Mouse (Mus musculus) midbrain, embryonic 16.5 days (tissue): ENCODE data around the gene Usp28. TPM values are rescaled to one million over a fixed set of nuclear protein-coding genes. Genes with fewer than 3 reads are reported as not detected.

ENCODE experiments used
- ATAC-seq: fragments of 200-750 bp; cut with Nextera tagmentation; 2 replicates; pipeline ENCODE4 v1.8.0; 2017; ENCODE audit warnings: moderate TSS enrichment
- H3K27ac ChIP-seq: fragments of 300-500 bp; sonication (generic); 2 replicates; pipeline ENCODE4 v1.5.1; 2014; ENCODE audit warnings: mild to moderate bottlenecking, low read length, mixed read lengths
- H3K27me3 ChIP-seq: fragments of 300-500 bp; sonication (generic); 2 replicates; pipeline ENCODE4 v1.6.1; 2014; ENCODE audit warnings: low read depth, low read length, mixed read lengths; ENCODE audit not compliant: control insufficient read depth, insufficient read depth
- H3K36me3 ChIP-seq: fragments of 300-500 bp; sonication (generic); 2 replicates; pipeline ENCODE4 v1.6.1; 2014; ENCODE audit warnings: mild to moderate bottlenecking, low read length, moderate library complexity, mixed read lengths; ENCODE audit not compliant: control insufficient read depth, insufficient read depth
- H3K4me1 ChIP-seq: fragments of 300-500 bp; sonication (generic); 2 replicates; pipeline ENCODE4 v1.6.1; 2014; ENCODE audit warnings: mild to moderate bottlenecking, low read length, mixed read lengths; ENCODE audit not compliant: control insufficient read depth, insufficient read depth
- H3K4me2 ChIP-seq: fragments of 300-500 bp; sonication (generic); 2 replicates; pipeline ENCODE4 v1.6.1; 2014; ENCODE audit warnings: mild to moderate bottlenecking, low read length, mixed read lengths
- H3K4me3 ChIP-seq: fragments of 300-500 bp; sonication (generic); 2 replicates; pipeline ENCODE4 v1.5.1; 2014; ENCODE audit warnings: low read depth, mild to moderate bottlenecking, low read length, moderate library complexity, mixed read lengths
- H3K9ac ChIP-seq: fragments of 300-500 bp; sonication (generic); 2 replicates; pipeline ENCODE4 v1.6.1; 2014; ENCODE audit warnings: low read depth, low read length, mixed read lengths
- H3K9me3 ChIP-seq: fragments of 300-500 bp; sonication (generic); replicated peaks from 2 replicates; pipeline ENCODE4 v1.6.1; 2014; ENCODE audit warnings: mild to moderate bottlenecking, low read length, mixed read lengths; ENCODE audit not compliant: control insufficient read depth, poor library complexity, severe bottlenecking
- WGBS: fragments of 180-500 bp; shearing (Covaris S2); extraction: QIAGEN DNeasy Blood & Tissue Kit; methylation state at CpG from one replicate; pipeline ENCODE4 v1.1.7; 2014; 5-methylcytosine and 5-hydroxymethylcytosine counted together
- polyA plus RNA-seq: library from polyadenylated mRNA; unstranded; fragments of >200 nt; fragmentation: Nextera tagmentation; extraction: Ambion mirVana; gene quantifications from 2 replicates; pipeline ENCODE4 v1.2.1, GENCODE M21; 2015

The Usp28 gene
- 27.3 and 34.3 TPM in 2 replicates for polyA plus RNA-seq

DNA sequence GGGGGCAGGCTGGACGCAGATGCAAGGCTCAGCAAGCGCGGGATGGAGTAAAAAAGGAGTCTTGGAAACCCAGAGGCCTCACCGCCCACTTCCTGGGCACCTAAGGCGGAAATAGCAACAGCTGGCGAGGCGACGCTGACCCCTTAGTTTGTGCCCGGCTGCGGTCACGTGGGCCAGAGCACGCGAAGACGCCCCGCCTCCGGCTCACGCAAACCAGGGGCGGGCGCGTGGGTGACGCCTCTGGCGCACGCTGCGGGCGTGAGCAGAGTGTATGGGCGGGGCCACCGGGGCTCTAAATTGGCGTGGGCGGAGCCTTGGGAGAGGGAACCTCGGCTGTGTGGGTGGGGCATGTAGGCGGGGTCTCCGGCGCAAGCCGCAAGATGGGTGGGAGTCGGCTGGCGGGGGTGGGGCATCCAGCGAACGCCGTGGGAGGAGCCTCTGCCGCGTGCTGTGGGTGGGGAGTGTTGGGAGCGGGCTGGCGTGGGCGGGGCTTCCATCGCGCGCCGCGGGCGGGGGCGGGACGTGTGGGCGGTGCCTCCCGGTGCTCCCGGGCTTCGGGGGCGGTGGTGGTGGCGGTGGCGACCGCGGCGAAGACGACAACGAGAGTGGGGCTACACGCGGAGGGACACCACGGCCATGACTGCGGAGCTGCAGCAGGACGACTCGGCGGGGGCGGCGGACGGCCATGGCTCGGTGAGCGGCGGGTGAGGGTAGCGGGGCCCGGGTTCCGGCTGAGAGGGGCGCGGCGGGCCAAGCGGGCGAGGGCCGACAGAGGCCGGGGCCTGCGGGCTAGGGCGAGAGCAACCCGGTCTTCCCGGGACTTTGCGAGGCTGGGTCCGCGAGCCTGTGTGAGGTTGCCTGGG lies at the start of gene Usp28:
Gene Usp28, plus strand, starts transcription at position 531 of the 863 bp plus-strand sequence.
- Histone ChIP-seq H3K36me3 (no peaks in the 10 kb centered on the region), H3K9me3 (no peaks in the 10 kb centered on the region), H3K27ac (peak within 1 kb of the TSS; percentile 88), H3K4me3 (peak within 1 kb of the TSS; percentile 81), H3K4me1 (peaks cover 20% of the 10 kb centered on the region), H3K27me3 (no peaks in the 10 kb centered on the region), H3K9ac (peak within 1 kb of the TSS; percentile 79), H3K4me2 (peak within 1 kb of the TSS; percentile 74)
- ATAC-seq, result peak; percentile 89
- under 1% methylated on average over 76 of the region's 94 CpGs for WGBS

DNA sequence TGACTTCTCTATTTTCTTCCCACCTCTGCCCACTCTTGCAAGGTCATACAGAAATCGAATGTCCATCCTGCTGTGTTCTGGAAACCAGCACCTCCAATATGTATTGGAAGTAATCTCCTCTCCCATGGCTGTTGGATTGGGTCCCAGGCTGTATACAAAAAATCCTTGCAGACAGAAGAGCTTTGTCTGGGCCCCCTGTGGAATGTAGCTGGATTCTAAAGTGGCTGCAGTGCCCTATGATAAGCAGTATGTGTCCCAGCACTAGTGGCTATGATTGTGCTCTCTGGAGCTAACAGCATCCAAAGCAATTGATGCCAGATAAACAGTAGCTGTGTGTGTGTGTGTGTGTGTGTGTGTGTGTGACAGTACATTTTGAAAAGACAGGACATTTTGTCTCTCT lies 42.8 kb upstream of the Usp28 start:
- 74% methylated on average over 1 of the region's 1 CpGs for WGBS

DNA sequence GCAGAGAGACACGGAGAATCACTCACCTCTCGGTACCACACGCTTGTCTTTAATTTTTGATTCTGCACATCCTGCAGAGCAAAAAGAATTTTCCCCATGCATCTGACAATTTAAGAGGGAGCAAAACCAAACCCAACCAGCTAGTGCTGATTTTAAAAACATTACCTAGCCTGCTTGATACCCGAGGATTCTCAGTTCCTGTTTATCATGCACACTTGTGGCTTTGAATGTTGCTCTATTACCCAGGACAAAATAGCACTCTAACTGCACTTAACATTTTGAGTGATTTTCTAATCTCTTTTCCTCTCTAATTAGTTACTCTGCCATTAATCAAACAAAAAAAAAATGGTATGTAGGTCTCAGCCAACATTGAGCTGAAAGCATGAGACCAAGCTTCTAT lies 37.6 kb upstream of the Usp28 start:
- no peaks in the 10 kb centered on the region for H3K36me3 ChIP-seq
- H3K9ac ChIP-seq, result no peak overlapping the region
- ATAC-seq, result no peak
- no peak overlapping the region for H3K27ac ChIP-seq
- H3K9me3 ChIP-seq, result no peaks in the 10 kb centered on the region
- H3K4me3 ChIP-seq, result no peak overlapping the region
- no peaks in the 10 kb centered on the region for H3K27me3 ChIP-seq
- no peaks in the 10 kb centered on the region; the same call in 1 of the 2 replicates for H3K4me1 ChIP-seq
- H3K4me2 ChIP-seq, result no peak overlapping the region
- WGBS, result 89% methylated on average over 4 of the region's 4 CpGs

More for the DNA sequence above, 42.8 kb upstream of the Usp28 start:
- Histone ChIP-seq H3K27me3 (no peaks in the 10 kb centered on the region), H3K27ac (no peak overlapping the region), H3K9ac (no peak overlapping the region), H3K4me1 (no peaks in the 10 kb centered on the region; the same call in 1 of the 2 replicates), H3K4me2 (no peak overlapping the region), H3K36me3 (no peaks in the 10 kb centered on the region), H3K9me3 (no peaks in the 10 kb centered on the region), H3K4me3 (no peak overlapping the region)
- ATAC-seq, result no peak

GRCm38 (mm10) chr9:48961314-48961713 lies 23.9 kb upstream of the Usp28 start:
- H3K4me2 ChIP-seq, result peak overlapping the region; percentile 39
- no peak for ATAC-seq

GRCm38 (mm10) chr9:48962131-48962530 lies 23.0 kb upstream of the Usp28 start:
- H3K27me3 ChIP-seq, result no peaks in the 10 kb centered on the region
- H3K27ac ChIP-seq, result no peak overlapping the region
- no peak overlapping the region for H3K4me3 ChIP-seq
- ATAC-seq, result no peak
- H3K4me1 ChIP-seq, result peaks cover 8% of the 10 kb centered on the region
- 33% methylated on average over 7 of the region's 7 CpGs for WGBS
- no peak overlapping the region for H3K9ac ChIP-seq
- H3K36me3 ChIP-seq, result no peaks in the 10 kb centered on the region
- no peak overlapping the region for H3K4me2 ChIP-seq
- no peaks in the 10 kb centered on the region for H3K9me3 ChIP-seq

More at GRCm38 (mm10) chr9:48961314-48961713, 23.9 kb upstream of the Usp28 start:
- Histone ChIP-seq H3K27ac (no peak overlapping the region), H3K27me3 (no peaks in the 10 kb centered on the region), H3K4me3 (no peak overlapping the region), H3K9me3 (no peaks in the 10 kb centered on the region), H3K4me1 (peaks cover 8% of the 10 kb centered on the region), H3K36me3 (no peaks in the 10 kb centered on the region), H3K9ac (no peak overlapping the region)
- 24% methylated on average over 12 of the region's 12 CpGs for WGBS

DNA sequence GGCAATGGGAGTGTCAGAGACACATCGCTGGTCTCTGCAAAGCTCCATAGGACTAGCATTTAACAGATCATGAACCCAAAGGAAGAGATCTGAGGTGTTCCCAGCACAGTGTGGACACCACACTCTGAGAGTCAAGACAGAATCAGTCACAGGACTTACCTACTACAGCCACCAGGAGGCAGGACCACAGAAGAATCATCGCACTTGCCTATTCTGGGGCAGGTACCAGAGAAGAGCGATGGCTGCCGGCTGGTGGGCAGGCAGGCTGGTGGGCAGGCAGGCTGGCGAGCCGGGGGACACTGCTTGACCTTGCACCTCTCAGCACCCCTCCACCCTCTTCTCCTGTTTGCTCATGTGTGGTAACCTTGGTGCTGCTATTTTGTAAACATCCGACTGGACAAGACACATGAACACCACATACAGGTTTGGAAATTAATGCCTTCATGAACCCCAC lies 20.6 kb upstream of the Usp28 start, which contains the start of gene Htr3b:
Gene Htr3b, minus strand, starts transcription at position 404 of the 454 bp plus-strand sequence.
- H3K4me2 ChIP-seq, result no peak within 1 kb of the TSS
- H3K36me3 ChIP-seq, result no peaks in the 10 kb centered on the region
- H3K27ac ChIP-seq, result no peak within 1 kb of the TSS
- ATAC-seq, result no peak
- H3K9me3 ChIP-seq, result no peaks in the 10 kb centered on the region
- 66% methylated on average over 7 of the region's 7 CpGs for WGBS
- H3K9ac ChIP-seq, result no peak within 1 kb of the TSS
- H3K4me3 ChIP-seq, result no peak within 1 kb of the TSS
- peaks cover 8% of the 10 kb centered on the region for H3K4me1 ChIP-seq
- H3K27me3 ChIP-seq, result no peaks in the 10 kb centered on the region

DNA sequence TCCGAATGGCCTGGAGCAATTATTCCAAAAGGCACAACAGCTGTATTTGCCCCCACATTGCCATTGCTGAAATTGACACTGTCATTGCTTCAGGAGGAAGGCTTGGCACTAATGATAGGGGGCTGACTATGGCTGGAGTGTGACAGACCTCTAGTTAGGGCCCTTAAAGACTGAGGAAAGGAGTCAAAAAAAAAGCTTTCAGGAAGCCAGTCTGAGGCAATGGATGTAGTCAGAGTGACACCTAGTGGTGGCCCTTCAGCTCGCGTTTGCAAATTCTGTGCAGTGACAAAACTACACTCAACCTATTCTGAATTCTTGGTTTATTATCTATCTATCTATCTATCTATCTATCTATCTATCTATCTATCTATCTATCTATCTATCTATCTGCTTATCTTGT lies 12.7 kb upstream of the Usp28 start:
- Histone ChIP-seq H3K4me2 (no peak overlapping the region), H3K9ac (no peak overlapping the region), H3K4me3 (no peak overlapping the region), H3K36me3 (no peaks in the 10 kb centered on the region), H3K27ac (no peak overlapping the region), H3K4me1 (no peaks in the 10 kb centered on the region), H3K9me3 (no peaks in the 10 kb centered on the region), H3K27me3 (no peaks in the 10 kb centered on the region)
- 31% methylated on average over 3 of the region's 3 CpGs for WGBS
- no peak for ATAC-seq

DNA sequence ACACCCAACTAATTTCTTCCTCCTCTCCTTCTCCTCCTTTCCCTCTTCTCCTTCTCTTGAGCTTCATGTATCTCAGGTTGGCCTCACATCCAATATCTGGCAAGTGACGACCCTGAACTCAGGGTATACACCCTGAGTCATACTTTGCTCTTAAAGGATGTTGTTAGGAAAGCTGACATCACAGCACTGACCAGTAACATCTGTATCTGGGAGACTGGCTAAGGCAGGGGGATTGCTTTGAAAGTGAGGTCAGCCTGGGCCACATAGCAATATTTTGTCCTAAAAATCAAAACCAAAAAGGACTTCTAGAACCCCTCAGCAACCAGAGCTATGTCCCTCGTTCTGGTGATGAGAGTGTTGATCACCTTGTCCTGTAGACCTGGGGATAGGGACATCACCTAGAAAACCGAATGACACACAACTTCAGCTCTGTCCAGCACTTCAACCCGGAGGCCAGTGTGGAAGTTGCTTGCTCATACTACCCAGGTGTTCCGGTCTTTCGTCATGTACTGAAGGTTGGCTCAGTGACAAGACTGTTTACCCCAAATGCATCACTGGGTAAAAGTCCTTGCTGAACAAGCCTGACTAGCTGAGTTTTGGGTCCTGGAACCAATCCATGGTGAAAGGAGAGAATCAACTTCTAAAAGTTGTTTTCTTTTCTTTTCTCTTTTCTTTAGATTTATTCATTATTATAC lies 8.4 kb upstream of the Usp28 start:
- H3K27ac ChIP-seq, result no peak overlapping the region
- H3K9ac ChIP-seq, result no peak overlapping the region
- no peak overlapping the region for H3K4me3 ChIP-seq
- H3K36me3 ChIP-seq, result no peaks in the 10 kb centered on the region
- no peaks in the 10 kb centered on the region for H3K27me3 ChIP-seq
- no peak overlapping the region for H3K4me2 ChIP-seq
- no peaks in the 10 kb centered on the region for H3K4me1 ChIP-seq
- H3K9me3 ChIP-seq, result no peaks in the 10 kb centered on the region
- WGBS, result 88% methylated on average over 6 of the region's 6 CpGs
- ATAC-seq, result no peak

DNA sequence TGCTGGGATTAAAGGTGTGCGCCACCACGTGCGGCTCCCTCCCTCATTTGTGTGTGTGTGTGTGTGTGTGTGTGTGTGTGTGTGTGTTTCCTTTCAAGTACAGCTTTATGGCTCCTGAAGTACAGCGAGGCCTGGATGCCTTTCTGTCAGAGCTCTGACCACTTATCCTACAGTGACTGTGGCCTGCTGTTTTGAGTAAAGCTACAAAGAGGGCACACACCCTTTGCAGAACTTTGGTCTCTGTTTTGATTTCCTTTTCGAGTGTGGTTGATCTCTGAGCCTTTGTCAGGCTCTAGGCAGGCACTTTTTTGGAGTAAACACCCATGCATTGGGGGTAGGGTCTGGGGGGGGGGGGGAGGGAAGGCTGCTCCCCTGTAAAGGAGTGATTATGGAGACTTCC lies 4.8 kb upstream of the Usp28 start:
- H3K36me3 ChIP-seq, result no peaks in the 10 kb centered on the region
- no peak for ATAC-seq
- no peak overlapping the region for H3K4me2 ChIP-seq
- no peaks in the 10 kb centered on the region for H3K9me3 ChIP-seq
- H3K9ac ChIP-seq, result no peak overlapping the region
- H3K27me3 ChIP-seq, result no peaks in the 10 kb centered on the region
- 0 out of 2 replicates have a peak, but pooled peaks cover 4% of the 10 kb centered on the region for H3K4me1 ChIP-seq
- H3K27ac ChIP-seq, result no peak overlapping the region
- no peak overlapping the region for H3K4me3 ChIP-seq
- WGBS, result 83% methylated on average over 5 of the region's 5 CpGs
